Mouse (Mus musculus): ENCODE data around the gene Rps6ka6. TPM values are rescaled to one million over a fixed set of nuclear protein-coding genes. Genes with fewer than 3 reads are reported as not detected.
A peak's percentile ranks its signal among the peaks of the same experiment; 100 is the strongest.

Rps6ka6 gene
- 1 to 10 TPM; 3.7 to 5.2 TPM for total RNA-seq (2021)
- long read RNA-seq, experiment 1, full-length matches to known transcripts: 3 of 5 reads
- long read RNA-seq, experiment 1, partial matches to known transcripts: 0 of 5 reads
- long read RNA-seq, experiment 1, other reads (novel, unspliced or antisense): 2 of 5 reads
- long read RNA-seq, experiment 2, partial matches to known transcripts: 0 of 1 reads
- long read RNA-seq, experiment 2, other reads (novel, unspliced or antisense): 1 of 1 reads

DNA sequence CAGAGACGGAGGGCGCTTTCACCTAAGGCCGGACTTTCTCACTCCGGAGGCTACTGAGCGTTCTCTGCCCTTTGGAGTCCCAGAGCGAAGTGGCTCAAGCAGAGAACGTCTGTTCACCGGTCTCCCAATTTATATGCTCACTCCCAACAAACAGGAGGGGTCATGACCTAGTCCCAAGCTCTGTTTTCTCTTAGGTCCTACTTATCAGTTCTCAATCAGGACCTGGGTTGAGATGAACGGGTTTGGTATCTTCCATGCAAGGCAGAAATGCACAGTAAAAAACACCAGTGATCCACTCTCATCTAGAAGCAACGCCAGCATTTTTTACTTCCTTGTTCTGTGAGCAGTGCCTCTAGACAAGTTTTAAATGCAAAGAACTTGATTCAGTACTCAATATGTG is at the start of gene Rps6ka6:
Gene Rps6ka6, minus strand, starts transcription at position 101 of the 400 bp plus-strand sequence.
- DNase-seq (ENCODE audit: low spot score in 2 of 2): no peak

DNA sequence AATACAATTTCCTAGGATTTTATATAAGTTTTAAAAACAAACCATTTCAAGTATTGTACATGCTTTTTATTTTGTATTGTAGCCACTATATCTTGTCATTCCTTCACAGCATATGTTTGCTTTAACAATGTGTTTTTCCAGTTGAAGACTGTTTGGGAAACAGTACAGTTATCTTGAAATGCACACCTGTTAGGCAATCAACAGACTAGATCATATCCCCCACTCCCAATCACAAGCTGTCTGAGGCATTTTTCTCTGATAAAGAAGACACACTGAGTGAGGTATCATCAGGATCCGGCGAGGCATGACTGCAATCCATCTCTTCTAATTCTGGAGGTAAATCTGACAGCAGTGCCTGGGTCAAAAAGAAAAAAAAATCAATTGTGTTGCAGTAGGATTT is 39.3 kb upstream of the Rps6ka6 start:
- DNase-seq (ENCODE audit: low spot score in 2 of 2): no peak

- no peak for DNase-seq (ENCODE audit: low spot score in 2 of 2)
Observed at GRCm38 (mm10) chrX:111518206-111518605, 19.6 kb downstream of the Rps6ka6 start.

DNA sequence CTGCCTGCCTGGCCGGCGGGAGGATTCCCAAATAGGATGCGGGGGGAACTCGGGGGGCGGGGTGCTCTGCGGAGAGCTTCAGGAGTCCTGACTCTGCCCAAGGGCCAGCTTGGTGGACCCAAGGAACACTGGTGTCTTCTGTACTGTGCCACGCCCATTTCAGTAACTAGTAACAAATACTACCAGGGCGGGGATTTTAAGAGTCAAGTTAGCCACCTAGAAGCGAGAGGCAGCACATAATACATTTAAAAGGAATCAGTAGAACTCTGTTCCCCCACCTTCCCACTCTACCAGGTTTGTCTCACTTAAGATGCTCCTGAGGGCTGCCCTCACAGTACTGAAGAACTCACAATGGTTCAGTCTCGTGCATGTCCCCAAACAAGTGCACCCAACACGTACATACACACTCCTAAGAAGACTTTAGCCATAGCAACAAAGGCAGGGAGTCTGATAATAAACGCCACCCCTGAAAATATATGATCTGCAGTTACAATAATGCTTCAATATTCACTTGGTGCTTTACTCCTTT is 74.1 kb downstream of the Rps6ka6 start:
- no peak for DNase-seq (ENCODE audit: low spot score in 2 of 2)

DNA sequence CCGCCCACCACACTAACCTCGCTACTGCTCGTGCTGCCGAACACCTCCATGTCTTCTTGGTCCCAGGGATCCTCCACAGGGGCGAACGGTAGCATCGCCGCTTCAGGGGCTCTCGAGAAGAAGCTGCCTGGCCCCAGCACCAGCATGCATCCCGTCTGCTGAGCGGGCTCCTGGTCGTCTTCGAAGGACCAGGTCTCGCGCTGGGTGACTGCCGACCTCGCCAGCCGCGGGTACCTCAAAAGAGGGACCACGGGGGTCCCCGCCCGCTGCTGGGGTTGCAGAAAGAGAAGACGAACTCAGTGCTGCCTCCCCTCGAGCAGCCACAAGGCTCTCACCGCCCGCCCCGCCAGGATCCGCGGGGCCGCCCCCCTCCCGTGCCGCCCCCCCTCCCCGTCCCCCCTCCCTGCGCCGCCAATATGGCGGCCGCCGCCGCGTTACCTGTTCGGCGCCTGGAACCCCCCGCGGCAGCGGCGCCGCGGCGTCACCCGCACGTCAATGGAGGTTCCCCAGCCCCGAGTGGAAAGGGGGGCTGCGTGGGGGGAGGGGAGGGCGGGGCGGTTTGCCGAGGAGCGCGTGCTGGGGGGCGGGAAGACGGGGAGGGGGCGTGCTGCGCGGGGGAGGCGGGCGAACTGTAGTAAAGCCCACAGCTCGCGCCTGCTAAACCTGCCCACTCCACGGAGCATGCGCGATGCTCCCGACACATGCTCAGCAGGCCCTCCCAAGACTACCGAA is 74.8 kb downstream of the Rps6ka6 start:
- peak; percentile 26 to 44 for DNase-seq (ENCODE audit: low spot score in 2 of 2)

- peak in 1 of 2 experiments; percentile 4 for DNase-seq (ENCODE audit: low spot score in 2 of 2)
Observed at GRCm38 (mm10) chrX:111462495-111462832, 75.3 kb downstream of the Rps6ka6 start.

GRCm38 (mm10) chrX:111462092-111462491 is 75.7 kb downstream of the Rps6ka6 start:
- DNase-seq (ENCODE audit: low spot score in 2 of 2): no peak

DNA sequence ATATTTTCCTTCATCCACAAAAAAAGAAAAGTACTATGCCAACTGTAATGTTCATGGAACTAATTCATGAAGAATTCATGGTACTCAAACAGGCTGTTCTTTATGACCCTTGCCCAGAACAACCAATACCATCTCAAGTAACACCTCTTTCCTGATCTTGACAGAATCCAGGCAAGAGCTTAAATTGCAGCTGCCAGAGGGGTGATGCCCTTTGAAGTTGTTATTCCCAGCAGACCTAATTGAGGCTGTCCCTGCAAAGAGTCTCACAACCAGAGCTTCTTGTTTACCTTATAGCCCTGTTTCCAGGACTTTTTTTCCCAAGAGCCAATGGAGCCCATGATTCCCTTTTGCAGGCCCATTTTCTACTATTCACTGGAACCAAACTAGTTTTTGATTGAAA is 77.6 kb downstream of the Rps6ka6 start:
- no peak for DNase-seq (ENCODE audit: low spot score in 2 of 2)

DNA sequence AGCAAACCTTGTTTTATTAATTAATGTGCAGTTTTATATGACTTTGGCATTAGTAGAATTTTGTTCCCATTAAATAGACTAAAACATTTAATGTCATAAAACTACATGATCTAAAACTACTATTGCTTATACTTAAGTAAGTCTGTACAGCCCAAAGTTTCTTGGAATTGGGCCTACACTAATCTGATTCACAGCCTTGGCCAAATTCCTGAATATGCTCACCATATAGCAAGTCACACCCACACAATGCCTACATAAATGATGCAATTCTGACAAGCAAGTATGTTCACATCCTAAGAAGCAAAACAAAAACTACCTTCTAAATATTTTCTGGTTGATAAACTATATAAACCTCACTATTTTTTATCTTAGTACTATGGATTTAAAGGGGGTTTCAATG is 101.2 kb downstream of the Rps6ka6 start:
- DNase-seq (ENCODE audit: low spot score in 2 of 2): no peak

- DNase-seq (ENCODE audit: low spot score in 2 of 2): no peak
Observed at GRCm38 (mm10) chrX:111414775-111415174, 123.0 kb downstream of the Rps6ka6 start.

DNA sequence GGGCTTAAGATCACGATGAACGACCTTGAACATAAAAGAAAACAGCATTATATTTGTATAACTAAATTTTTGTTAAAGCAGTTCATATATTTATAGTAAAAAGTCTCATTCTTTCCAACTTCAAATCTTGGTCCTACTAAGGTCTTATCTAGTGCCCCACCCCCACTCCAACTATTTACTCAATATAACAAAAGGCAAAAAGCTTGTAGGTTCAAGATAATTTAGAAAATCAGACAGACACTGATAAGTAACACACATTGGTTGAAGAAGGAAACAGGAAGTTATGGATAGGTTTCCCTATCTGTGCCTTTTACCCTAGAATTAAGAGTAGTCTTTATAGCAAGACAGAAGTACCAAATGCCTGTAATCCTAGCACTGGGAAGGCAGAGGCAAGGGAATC is 132.9 kb downstream of the Rps6ka6 start:
- no peak for DNase-seq (ENCODE audit: low spot score in 2 of 2)

DNA sequence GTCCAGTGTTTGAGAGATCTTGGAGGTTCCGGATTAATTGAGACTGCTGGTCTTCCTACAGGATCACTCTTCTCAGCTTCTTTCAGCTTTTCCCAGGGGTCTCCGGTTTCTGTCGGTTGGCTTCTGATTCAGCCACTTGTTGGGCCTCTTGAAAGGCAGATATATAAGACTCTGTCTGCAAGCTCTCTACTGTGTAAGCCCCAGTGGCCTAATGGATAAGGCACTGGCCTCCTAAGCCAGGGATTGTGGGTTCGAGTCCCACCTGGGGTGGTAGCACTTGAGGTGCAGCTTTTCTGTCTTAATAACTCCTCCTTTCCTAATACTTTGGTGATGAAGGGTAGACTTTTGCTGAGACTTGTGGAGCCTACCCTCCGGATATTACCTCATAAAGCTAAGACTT is 160.7 kb downstream of the Rps6ka6 start:
- DNase-seq (ENCODE audit: low spot score in 2 of 2): no peak

- DNase-seq (ENCODE audit: low spot score in 2 of 2): no peak
Observed at GRCm38 (mm10) chrX:111374177-111374576, 163.6 kb downstream of the Rps6ka6 start.

Other genes with a start within 250 kb of the Rps6ka6 start
- 1 to 10 TPM; 3.0 to 3.8 TPM for gene Hdx, start 159.1 kb upstream of the Rps6ka6 start, total RNA-seq (2021)

Measured in left cerebral cortex, adult 18-20 months (tissue).